Mouse (Mus musculus) adrenal gland, postnatal 4 days (tissue): ENCODE measurements around the gene Cdk11b. TPM values are rescaled to one million over a fixed set of nuclear protein-coding genes. Genes with fewer than 3 reads are reported as not detected.

ENCODE experiments used
- total RNA-seq, 2 experiments: library from RNA; stranded (reverse); gene quantifications; 2 replicates each; pipeline ENCODE4 v1.2.3; 2021

Gene Cdk11b
- total RNA-seq, 2 experiments from 2014 or later = 53.8 to 55.0 TPM

Other genes starting within 250 kb of the Cdk11b start
- gene Gabrd, start 226.7 kb upstream of the Cdk11b start, total RNA-seq = under 1 TPM; 0.20 to 0.25 TPM
- 1 to 10 TPM; 1.1 to 1.3 TPM for gene Cfap74, start 215.7 kb upstream of the Cdk11b start, total RNA-seq
- gene Tmem52, start 155.7 kb upstream of the Cdk11b start, total RNA-seq = 10 to 100 TPM in 1 of 2 experiments, 1 to 10 TPM in 1; 7.4 to 14.4 TPM
- 100 to 1,000 TPM; 441 to 466 TPM for gene Gnb1, start 133.5 kb upstream of the Cdk11b start, total RNA-seq
- gene Nadk, start 62.5 kb upstream of the Cdk11b start, total RNA-seq = 100 to 1,000 TPM; 147 to 160 TPM
- 10 to 100 TPM; 30.5 to 32.9 TPM for gene Slc35e2, start 23.4 kb upstream of the Cdk11b start, total RNA-seq
- gene Gm10563, start 20.6 kb downstream of the Cdk11b start, total RNA-seq = not detected
- gene Mmp23, start 28.5 kb downstream of the Cdk11b start, total RNA-seq = 10 to 100 TPM; 18.8 to 25.4 TPM
- gene Mib2, start 44.3 kb downstream of the Cdk11b start, total RNA-seq = 10 to 100 TPM; 41.5 to 44.2 TPM
- 10 to 100 TPM; 54.6 to 60.4 TPM for gene Fndc10, start 69.5 kb downstream of the Cdk11b start, total RNA-seq
- gene Ssu72, start 79.9 kb downstream of the Cdk11b start, total RNA-seq = 10 to 100 TPM; 88.9 to 96.2 TPM
- gene Tmem240, start 109.9 kb downstream of the Cdk11b start, total RNA-seq = 1 to 10 TPM; 1.5 to 2.2 TPM
- 100 to 1,000 TPM in 1 of 2 experiments, 10 to 100 TPM in 1; 99.1 to 102 TPM for gene Atad3a, start 136.2 kb downstream of the Cdk11b start, total RNA-seq
- 1 to 10 TPM; 5.7 to 7.4 TPM for gene Vwa1, start 149.8 kb downstream of the Cdk11b start, total RNA-seq
- gene Tmem88b, start 161.0 kb downstream of the Cdk11b start, total RNA-seq = under 1 TPM; 0.79 to 0.84 TPM
- gene Ankrd65, start 165.6 kb downstream of the Cdk11b start, total RNA-seq = not detected
- 100 to 1,000 TPM; 110 to 122 TPM for gene Mrpl20, start 178.0 kb downstream of the Cdk11b start, total RNA-seq
- gene Ccnl2, start 187.6 kb downstream of the Cdk11b start, total RNA-seq = 100 to 1,000 TPM; 153 to 155 TPM
- gene Aurkaip1, start 206.4 kb downstream of the Cdk11b start, total RNA-seq = 100 to 1,000 TPM; 123 to 129 TPM
- gene Mxra8, start 214.8 kb downstream of the Cdk11b start, total RNA-seq = 10 to 100 TPM; 86.3 to 93.5 TPM
- 10 to 100 TPM; 53.5 to 53.8 TPM for gene Dvl1, start 222.5 kb downstream of the Cdk11b start, total RNA-seq
- under 1 TPM; 0.85 to 0.92 TPM for gene Tas1r3, start 238.5 kb downstream of the Cdk11b start, total RNA-seq
- gene Cptp, start 244.6 kb downstream of the Cdk11b start, total RNA-seq = 10 to 100 TPM; 20.2 to 21.0 TPM
- 10 to 100 TPM; 31.0 to 31.3 TPM for gene Ints11, start 244.7 kb downstream of the Cdk11b start, total RNA-seq